Comparison of ENCODE assay signal across 7 mouse cellular contexts in the genomic region with DNA sequence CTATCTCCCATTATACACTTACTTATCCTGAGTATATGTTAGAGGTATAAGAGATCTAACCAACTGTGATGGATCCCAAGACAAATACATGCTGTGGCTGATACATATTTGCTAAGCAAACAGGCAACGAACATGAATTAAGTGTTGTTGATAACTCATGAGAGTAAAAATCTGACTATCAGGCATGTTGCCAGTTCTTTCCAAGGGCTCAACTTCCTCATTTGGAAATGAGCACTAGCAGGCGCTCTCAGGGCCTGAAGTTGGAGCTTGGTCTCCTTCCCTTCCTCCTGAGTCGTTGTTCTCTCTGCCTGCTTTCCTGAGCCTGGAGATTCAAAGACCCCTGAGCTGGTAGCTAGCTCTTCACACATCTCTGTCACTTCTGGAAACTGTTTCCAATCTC.
"Had no signal": no experiment of that assay in that cellular context is flagged by ENCODE, and none has a peak within 500 bp of the region (broad histone marks: within the 10 kb centered on the region; RNA-seq: fewer than 3 reads in every experiment).

No protein-coding gene starts in this region.

- DNase-seq: kidney, adult 2 months; kidney, postnatal 25 days; right cerebral cortex, postnatal 25 days; thymus, postnatal 36 days had no signal

- H3K27me3 ChIP-seq: limb, embryonic 15.5 days; liver, embryonic 15.5 days; midbrain, embryonic 12.5 days had no signal

- H3K36me3 ChIP-seq: limb, embryonic 15.5 days; liver, embryonic 15.5 days; midbrain, embryonic 12.5 days had no signal

- H3K9me3 ChIP-seq: limb, embryonic 15.5 days; liver, embryonic 15.5 days; midbrain, embryonic 12.5 days had no signal

- H3K4me2 ChIP-seq: limb, embryonic 15.5 days; liver, embryonic 15.5 days; midbrain, embryonic 12.5 days had no signal

- H3K9ac ChIP-seq: limb, embryonic 15.5 days; liver, embryonic 15.5 days; midbrain, embryonic 12.5 days had no signal

- H3K27ac ChIP-seq: limb, embryonic 15.5 days; liver, embryonic 15.5 days; midbrain, embryonic 12.5 days had no signal

- H3K4me1 ChIP-seq: limb, embryonic 15.5 days; liver, embryonic 15.5 days; midbrain, embryonic 12.5 days had no signal

- H3K4me3 ChIP-seq: limb, embryonic 15.5 days; liver, embryonic 15.5 days; midbrain, embryonic 12.5 days had no signal
